Mouse (Mus musculus): ENCODE data around the gene Klhl29. TPM values are rescaled to one million over a fixed set of nuclear protein-coding genes. Genes with fewer than 3 reads are reported as not detected.

The Klhl29 gene
- polyA plus RNA-seq, 2 experiments = 4.9 to 14.0 TPM

GRCm38 (mm10) chr12:5189446-5190150 is 185.9 kb downstream of the Klhl29 start:
- no peak for ATAC-seq (ENCODE audit: low FRiP score, low read depth)
- 22% methylated on average over 15 of the region's 15 CpGs for WGBS
- H3K36me3 ChIP-seq (ENCODE audit: control insufficient read depth, insufficient read depth, low read length) = no peaks in the 10 kb centered on the region
- H3K4me2 ChIP-seq (replicated peaks; ENCODE audit: low read depth, low read length, severe bottlenecking) = no peak overlapping the region
- no peaks in the 10 kb centered on the region for H3K27me3 ChIP-seq (ENCODE audit: control insufficient read depth, insufficient read depth, low read length)
- H3K4me1 ChIP-seq (ENCODE audit: control insufficient read depth, insufficient read depth, low read length) = peaks cover 78% of the 10 kb centered on the region
- DNase-seq (ENCODE audit: low spot score) = no peak
- no peak overlapping the region for H3K27ac ChIP-seq (replicated peaks; ENCODE audit: low read depth, low read length)
- H3K9me3 ChIP-seq (ENCODE audit: control insufficient read depth, low read length) = no peaks in the 10 kb centered on the region
- no peak overlapping the region for H3K9ac ChIP-seq (ENCODE audit: low read depth, low read length, severe bottlenecking)
- no peak overlapping the region for H3K4me3 ChIP-seq (replicated peaks; ENCODE audit: low read length)
- no peak for TF ChIP-seq POLR2A (IDR thresholded peaks at IDR 0.05; ENCODE audit: borderline replicate concordance, extremely low read depth, insufficient read depth, insufficient read length)

GRCm38 (mm10) chr12:5188899-5189298 is 186.6 kb downstream of the Klhl29 start:
- ATAC-seq (ENCODE audit: low FRiP score, low read depth) (no peak), DNase-seq (ENCODE audit: low spot score) (no peak)
- Histone ChIP-seq H3K4me2 (replicated peaks; ENCODE audit: low read depth, low read length, severe bottlenecking) (no peak overlapping the region), H3K27me3 (ENCODE audit: control insufficient read depth, insufficient read depth, low read length) (no peaks in the 10 kb centered on the region), H3K27ac (replicated peaks; ENCODE audit: low read depth, low read length) (no peak overlapping the region), H3K4me1 (ENCODE audit: control insufficient read depth, insufficient read depth, low read length) (peaks cover 72% of the 10 kb centered on the region), H3K4me3 (replicated peaks; ENCODE audit: low read length) (no peak overlapping the region), H3K9me3 (ENCODE audit: control insufficient read depth, low read length) (no peaks in the 10 kb centered on the region), H3K36me3 (ENCODE audit: control insufficient read depth, insufficient read depth, low read length) (no peaks in the 10 kb centered on the region), H3K9ac (ENCODE audit: low read depth, low read length, severe bottlenecking) (no peak overlapping the region)
- TF ChIP-seq POLR2A (IDR thresholded peaks at IDR 0.05; ENCODE audit: borderline replicate concordance, extremely low read depth, insufficient read depth, insufficient read length) = no peak
- 57% methylated on average over 7 of the region's 7 CpGs for WGBS

- 75% methylated on average over 2 of the region's 2 CpGs for WGBS
- no peak for TF ChIP-seq POLR2A (IDR thresholded peaks at IDR 0.05; ENCODE audit: borderline replicate concordance, extremely low read depth, insufficient read depth, insufficient read length)
- Histone ChIP-seq H3K27ac (replicated peaks; ENCODE audit: low read depth, low read length) (peak overlapping the region; percentile 35; the same call in 1 of the 2 replicates), H3K9me3 (ENCODE audit: control insufficient read depth, low read length) (no peaks in the 10 kb centered on the region), H3K4me2 (replicated peaks; ENCODE audit: low read depth, low read length, severe bottlenecking) (no peak overlapping the region), H3K9ac (ENCODE audit: low read depth, low read length, severe bottlenecking) (no peak overlapping the region), H3K27me3 (ENCODE audit: control insufficient read depth, insufficient read depth, low read length) (no peaks in the 10 kb centered on the region), H3K4me1 (ENCODE audit: control insufficient read depth, insufficient read depth, low read length) (peaks cover 71% of the 10 kb centered on the region), H3K36me3 (ENCODE audit: control insufficient read depth, insufficient read depth, low read length) (no peaks in the 10 kb centered on the region), H3K4me3 (replicated peaks; ENCODE audit: low read length) (no peak overlapping the region)
- no peak for DNase-seq (ENCODE audit: low spot score)
- ATAC-seq (ENCODE audit: low FRiP score, low read depth) = no peak
These were observed 187.6 kb downstream of the Klhl29 start for GRCm38 (mm10) chr12:5187773-5188333.

- H3K4me3 ChIP-seq (replicated peaks; ENCODE audit: low read length) = no peak overlapping the region
- H3K27ac ChIP-seq (replicated peaks; ENCODE audit: low read depth, low read length) = peak overlapping the region; percentile 75
- H3K27me3 ChIP-seq (ENCODE audit: control insufficient read depth, insufficient read depth, low read length) = no peaks in the 10 kb centered on the region
- H3K9me3 ChIP-seq (ENCODE audit: control insufficient read depth, low read length) = no peaks in the 10 kb centered on the region
- peak; percentile 71 for DNase-seq (ENCODE audit: low spot score)
- ATAC-seq (ENCODE audit: low FRiP score, low read depth) = peak; percentile 65
- no peak for TF ChIP-seq POLR2A (IDR thresholded peaks at IDR 0.05; ENCODE audit: borderline replicate concordance, extremely low read depth, insufficient read depth, insufficient read length)
- H3K9ac ChIP-seq (ENCODE audit: low read depth, low read length, severe bottlenecking) = no peak overlapping the region
- no peaks in the 10 kb centered on the region for H3K36me3 ChIP-seq (ENCODE audit: control insufficient read depth, insufficient read depth, low read length)
- H3K4me2 ChIP-seq (replicated peaks; ENCODE audit: low read depth, low read length, severe bottlenecking) = no peak overlapping the region
- peaks cover 59% of the 10 kb centered on the region for H3K4me1 ChIP-seq (ENCODE audit: control insufficient read depth, insufficient read depth, low read length)
- 26% methylated on average over 1 of the region's 1 CpGs for WGBS
These were observed 188.8 kb downstream of the Klhl29 start for GRCm38 (mm10) chr12:5186645-5187044.

- H3K4me3 ChIP-seq (replicated peaks; ENCODE audit: low read length) = no peak overlapping the region
- TF ChIP-seq POLR2A (IDR thresholded peaks at IDR 0.05; ENCODE audit: borderline replicate concordance, extremely low read depth, insufficient read depth, insufficient read length) = no peak
- ATAC-seq (ENCODE audit: low FRiP score, low read depth) (no peak), DNase-seq (ENCODE audit: low spot score) (no peak)
- no peak overlapping the region for H3K9ac ChIP-seq (ENCODE audit: low read depth, low read length, severe bottlenecking)
- no peaks in the 10 kb centered on the region for H3K27me3 ChIP-seq (ENCODE audit: control insufficient read depth, insufficient read depth, low read length)
- no peak overlapping the region for H3K27ac ChIP-seq (replicated peaks; ENCODE audit: low read depth, low read length)
- WGBS = 89% methylated on average over 6 of the region's 6 CpGs
- no peaks in the 10 kb centered on the region for H3K9me3 ChIP-seq (ENCODE audit: control insufficient read depth, low read length)
- peaks cover 50% of the 10 kb centered on the region for H3K4me1 ChIP-seq (ENCODE audit: control insufficient read depth, insufficient read depth, low read length)
- no peaks in the 10 kb centered on the region for H3K36me3 ChIP-seq (ENCODE audit: control insufficient read depth, insufficient read depth, low read length)
- no peak overlapping the region for H3K4me2 ChIP-seq (replicated peaks; ENCODE audit: low read depth, low read length, severe bottlenecking)
These were observed 189.9 kb downstream of the Klhl29 start for GRCm38 (mm10) chr12:5185603-5186002.

Data from limb, embryonic 14.5 days (tissue).